Mouse (Mus musculus) kidney, adult 11 months (tissue): ENCODE measurements around the gene Abcc3.
A peak's percentile ranks its signal among the peaks of the same experiment; 100 is the strongest.

Experiments used
- DNase-seq: peaks from one replicate; pipeline ENCODE4 v3.0.0; 2022

Abcc3 gene

GRCm38 (mm10) chr11:94323271-94323925 is 69.4 kb downstream of the Abcc3 start:
- DNase-seq = no peak

GRCm38 (mm10) chr11:94322636-94323035 is 70.2 kb downstream of the Abcc3 start:
- no peak for DNase-seq

- DNase-seq = peak; percentile 91
Observed at GRCm38 (mm10) chr11:94321931-94322400, 70.8 kb downstream of the Abcc3 start, which contains the start of gene Luc7l3. TSS of gene Luc7l3 (minus strand) at chr11:94321988.

- DNase-seq = no peak
Observed at GRCm38 (mm10) chr11:94320969-94321930, 71.5 kb downstream of the Abcc3 start.

- DNase-seq = no peak
Observed at GRCm38 (mm10) chr11:94318056-94318455, 74.7 kb downstream of the Abcc3 start.

GRCm38 (mm10) chr11:94317515-94317914 is 75.3 kb downstream of the Abcc3 start:
- no peak for DNase-seq

GRCm38 (mm10) chr11:94317014-94317413 is 75.8 kb downstream of the Abcc3 start:
- DNase-seq = no peak

- no peak for DNase-seq
Observed at GRCm38 (mm10) chr11:94316528-94316927, 76.3 kb downstream of the Abcc3 start.

- DNase-seq = no peak
Observed at GRCm38 (mm10) chr11:94315308-94315707, 77.5 kb downstream of the Abcc3 start.

- no peak for DNase-seq
Observed at GRCm38 (mm10) chr11:94314098-94314652, 78.6 kb downstream of the Abcc3 start.

GRCm38 (mm10) chr11:94312733-94313132 is 80.1 kb downstream of the Abcc3 start:
- no peak for DNase-seq

GRCm38 (mm10) chr11:94294996-94295845 is 97.6 kb downstream of the Abcc3 start:
- DNase-seq = no peak
